Comparison of ENCODE assay signal across 13 mouse cellular contexts in genomic region chr6:52118903-52119635, GRCm38 (mm10). TPM values are rescaled to one million over a fixed set of nuclear protein-coding genes. Genes with fewer than 3 reads are reported as not detected.
A peak's percentile ranks its signal among the peaks of the same experiment; 100 is the strongest.
DNase-seq lines count a peak whose midpoint lies in the region; ATAC-seq and TF ChIP-seq lines count a peak whose summit lies in the region.
"Had no signal": no experiment of that assay in that cellular context is flagged by ENCODE, and none has a peak within 500 bp of the region (broad histone marks: within the 10 kb centered on the region; RNA-seq: fewer than 3 reads in every experiment).

No protein-coding gene starts in this region.

- no peak overlapping the region for H3K9ac ChIP-seq in forebrain, embryonic 11.5 days (ENCODE audit: low read length)
- H3K9ac ChIP-seq in neural tube, embryonic 15.5 days (replicated peaks) = no peak overlapping the region
- H3K9ac ChIP-seq in lung, postnatal 0 days (replicated peaks; ENCODE audit: low read depth) = no peak overlapping the region
- H3K9ac ChIP-seq: embryonic facial prominence, embryonic 15.5 days had no signal

- 0 out of 2 replicates have a peak overlapping the region, but pooled peaks have one; percentile 50 for H3K27ac ChIP-seq in forebrain, embryonic 11.5 days (ENCODE audit: low read depth, low read length)
- no peak overlapping the region for H3K27ac ChIP-seq in forebrain, embryonic 10.5 days
- H3K27ac ChIP-seq in neural tube, embryonic 15.5 days (replicated peaks) = 0 out of 2 replicates have a peak overlapping the region, but pooled peaks have one; percentile 54
- H3K27ac ChIP-seq in thymus, adult 2 months (ENCODE audit: control insufficient read depth, insufficient read depth, low read length) = no peak overlapping the region
- no peak overlapping the region for H3K27ac ChIP-seq in lung, postnatal 0 days (ENCODE audit: low read length)
- H3K27ac ChIP-seq: embryonic facial prominence, embryonic 15.5 days had no signal

- TF ChIP-seq EP300 in lung, postnatal 0 days (IDR thresholded peaks at IDR 0.05) = no peak

- H3K36me3 ChIP-seq in forebrain, embryonic 11.5 days (ENCODE audit: control insufficient read depth, insufficient read depth, low read length) = no peaks in the 10 kb centered on the region
- H3K36me3 ChIP-seq in forebrain, embryonic 10.5 days (replicated peaks) = no peaks in the 10 kb centered on the region
- no peaks in the 10 kb centered on the region for H3K36me3 ChIP-seq in neural tube, embryonic 15.5 days
- H3K36me3 ChIP-seq in thymus, adult 2 months (ENCODE audit: control insufficient read depth, insufficient read depth, low read length) = no peaks in the 10 kb centered on the region
- no peaks in the 10 kb centered on the region for H3K36me3 ChIP-seq in lung, postnatal 0 days (ENCODE audit: insufficient read depth, low read length)
- H3K36me3 ChIP-seq: embryonic facial prominence, embryonic 15.5 days had no signal

- TF ChIP-seq POLR2A in thymus, adult 2 months (IDR thresholded peaks at IDR 0.05; ENCODE audit: control insufficient read depth, extremely low read depth, insufficient read depth, low read length, poor library complexity) = no peak

- no peak overlapping the region for H3K4me3 ChIP-seq in forebrain, embryonic 11.5 days (ENCODE audit: low read depth, low read length)
- no peak overlapping the region for H3K4me3 ChIP-seq in forebrain, embryonic 10.5 days
- H3K4me3 ChIP-seq in neural tube, embryonic 15.5 days (replicated peaks) = no peak overlapping the region
- no peak overlapping the region for H3K4me3 ChIP-seq in thymus, adult 2 months (ENCODE audit: control insufficient read depth, insufficient read depth, low read length)
- no peak overlapping the region for H3K4me3 ChIP-seq in lung, postnatal 0 days (ENCODE audit: low read depth, low read length)
- H3K4me3 ChIP-seq: embryonic facial prominence, embryonic 15.5 days had no signal

- DNase-seq in forebrain, embryonic 11.5 days (ENCODE audit: low spot score) = no peak
- DNase-seq in forebrain, embryonic 10.5 days (ENCODE audit: extremely low spot score, low spot score) = no peak
- peak; percentile 38 to 51 for DNase-seq in right cerebral cortex, postnatal 10 days (ENCODE audit: low spot score in 2 of 2)
- no peak for DNase-seq in right cerebral cortex, postnatal 25 days
- DNase-seq in layer of hippocampus, postnatal 14 days (ENCODE audit: low spot score in 2 of 2) = peak; percentile 7 to 35
- no peak for DNase-seq in thymus, adult 2 months
- no peak for DNase-seq in lung, postnatal 0 days (ENCODE audit: low spot score)
- DNase-seq: kidney, adult 8-10 months; lung, postnatal 10 days had no signal

- no peaks in the 10 kb centered on the region for H3K4me1 ChIP-seq in forebrain, embryonic 11.5 days (replicated peaks; ENCODE audit: control insufficient read depth, insufficient read depth, low read length)
- H3K4me1 ChIP-seq in forebrain, embryonic 10.5 days = peaks cover 28% of the 10 kb centered on the region
- peaks cover 22% of the 10 kb centered on the region for H3K4me1 ChIP-seq in neural tube, embryonic 15.5 days
- H3K4me1 ChIP-seq in thymus, adult 2 months (replicated peaks; ENCODE audit: control insufficient read depth, insufficient read depth, low read length) = peaks cover 32% of the 10 kb centered on the region
- no peaks in the 10 kb centered on the region for H3K4me1 ChIP-seq in lung, postnatal 0 days (ENCODE audit: insufficient read depth, low read depth, low read length)

- H3K27me3 ChIP-seq in forebrain, embryonic 11.5 days (ENCODE audit: control insufficient read depth, insufficient read depth, low read length) = no peaks in the 10 kb centered on the region
- peaks cover 25% of the 10 kb centered on the region for H3K27me3 ChIP-seq in forebrain, embryonic 10.5 days (ENCODE audit: poor library complexity, severe bottlenecking)
- no peaks in the 10 kb centered on the region for H3K27me3 ChIP-seq in neural tube, embryonic 15.5 days (replicated peaks)
- H3K27me3 ChIP-seq in thymus, adult 2 months (ENCODE audit: control insufficient read depth, insufficient read depth, low read length) = no peaks in the 10 kb centered on the region
- H3K27me3 ChIP-seq in lung, postnatal 0 days (replicated peaks; ENCODE audit: insufficient read depth, low read length) = 0 out of 2 replicates have a peak, but pooled peaks cover 7% of the 10 kb centered on the region
- H3K27me3 ChIP-seq: embryonic facial prominence, embryonic 15.5 days had no signal

- ATAC-seq in forebrain, embryonic 11.5 days (replicated peaks; ENCODE audit: low FRiP score) = no peak
- ATAC-seq in neural tube, embryonic 15.5 days (ENCODE audit: low FRiP score) = peak; percentile 70; the same call in 1 of the 2 replicates
- ATAC-seq in lung, postnatal 0 days = no peak

- 39% methylated on average over 6 of the region's 6 CpGs for WGBS in forebrain, embryonic 11.5 days
- 58% methylated on average over 6 of the region's 6 CpGs for WGBS in forebrain, embryonic 10.5 days
- WGBS in neural tube, embryonic 15.5 days = 6% methylated on average over 6 of the region's 6 CpGs
- 67% methylated on average over 6 of the region's 6 CpGs for WGBS in thymus, adult 2 months
- 27% methylated on average over 6 of the region's 6 CpGs for WGBS in lung, postnatal 0 days

- no peak overlapping the region for H3K4me2 ChIP-seq in forebrain, embryonic 11.5 days (ENCODE audit: low read depth, low read length, severe bottlenecking)
- 0 out of 2 replicates have a peak overlapping the region, but pooled peaks have one; percentile 6 for H3K4me2 ChIP-seq in neural tube, embryonic 15.5 days
- H3K4me2 ChIP-seq in lung, postnatal 0 days (replicated peaks; ENCODE audit: low read depth, low read length) = no peak overlapping the region
- H3K4me2 ChIP-seq: embryonic facial prominence, embryonic 15.5 days had no signal

- no peaks in the 10 kb centered on the region for H3K9me3 ChIP-seq in forebrain, embryonic 11.5 days (ENCODE audit: control insufficient read depth, low read length)
- no peaks in the 10 kb centered on the region for H3K9me3 ChIP-seq in forebrain, embryonic 10.5 days
- no peaks in the 10 kb centered on the region for H3K9me3 ChIP-seq in neural tube, embryonic 15.5 days (replicated peaks)
- no peaks in the 10 kb centered on the region for H3K9me3 ChIP-seq in lung, postnatal 0 days (ENCODE audit: low read length)
- H3K9me3 ChIP-seq: embryonic facial prominence, embryonic 15.5 days had no signal

- no peak for TF ChIP-seq CTCF in thymus, adult 2 months (IDR thresholded peaks at IDR 0.05; ENCODE audit: borderline replicate concordance, control insufficient read depth, extremely low read depth, insufficient read depth, low read length, poor library complexity)
- no peak for TF ChIP-seq CTCF in lung, postnatal 0 days (IDR thresholded peaks at IDR 0.05)

RNA-seq across cellular contexts. Expression of gene Hoxa1, which starts 39.0 kb away (rescaled TPM):
- polyA plus RNA-seq in forebrain, embryonic 11.5 days (2014; fragmentation: Nextera tagmentation; extraction: Ambion mirVana) = 0.43 TPM in 1 of 2 replicates, not detected in the other
- polyA plus RNA-seq in forebrain, embryonic 10.5 days (2016; fragmentation: Nextera tagmentation; extraction: Ambion mirVana) = not detected in 2 replicates
- not detected for total RNA-seq in layer of hippocampus, postnatal 14 days (2021)
- polyA plus RNA-seq in neural tube, embryonic 15.5 days (2015; fragmentation: Nextera tagmentation; extraction: Ambion mirVana) = 1.1 and 1.3 TPM in 2 replicates
- polyA plus RNA-seq in thymus, adult 2 months (2012; rRNA removed) = 0.43 and 0.63 TPM in 2 replicates
- 0.65 and 1.0 TPM in 2 replicates for polyA plus RNA-seq in lung, postnatal 0 days (2015; fragmentation: Nextera tagmentation; extraction: Ambion mirVana)
- total RNA-seq: MEL; neutrophil, adult 5-6 weeks had no signal

RNA-seq across cellular contexts. Expression of gene Hoxa2, which starts 45.6 kb away (rescaled TPM):
- not detected in 2 replicates for polyA plus RNA-seq in forebrain, embryonic 11.5 days (2014; fragmentation: Nextera tagmentation; extraction: Ambion mirVana)
- not detected in 2 replicates for polyA plus RNA-seq in forebrain, embryonic 10.5 days (2016; fragmentation: Nextera tagmentation; extraction: Ambion mirVana)
- not detected for total RNA-seq in layer of hippocampus, postnatal 14 days (2021)
- polyA plus RNA-seq in neural tube, embryonic 15.5 days (2015; fragmentation: Nextera tagmentation; extraction: Ambion mirVana) = 7.2 and 12.0 TPM in 2 replicates
- 0.85 and 1.4 TPM in 2 replicates for polyA plus RNA-seq in thymus, adult 2 months (2012; rRNA removed)
- 7.2 and 8.2 TPM in 2 replicates for polyA plus RNA-seq in lung, postnatal 0 days (2015; fragmentation: Nextera tagmentation; extraction: Ambion mirVana)
- total RNA-seq: MEL; neutrophil, adult 5-6 weeks had no signal

RNA-seq across cellular contexts. Expression of gene 5730596B20Rik, which starts 58.2 kb away (rescaled TPM):
- not detected in 2 replicates for polyA plus RNA-seq in forebrain, embryonic 11.5 days (2014; fragmentation: Nextera tagmentation; extraction: Ambion mirVana)
- not detected in 2 replicates for polyA plus RNA-seq in forebrain, embryonic 10.5 days (2016; fragmentation: Nextera tagmentation; extraction: Ambion mirVana)
- total RNA-seq in layer of hippocampus, postnatal 14 days (2021) = not detected
- polyA plus RNA-seq in neural tube, embryonic 15.5 days (2015; fragmentation: Nextera tagmentation; extraction: Ambion mirVana) = 1.4 and 3.0 TPM in 2 replicates
- 0.04 TPM in 1 of 2 replicates, not detected in the other for polyA plus RNA-seq in thymus, adult 2 months (2012; rRNA removed)
- 1.5 and 1.6 TPM in 2 replicates for polyA plus RNA-seq in lung, postnatal 0 days (2015; fragmentation: Nextera tagmentation; extraction: Ambion mirVana)
- total RNA-seq: MEL; neutrophil, adult 5-6 weeks had no signal
- polyA plus RNA-seq: embryonic facial prominence, embryonic 15.5 days had no signal

Comparison
In these comparisons a context has a peak if more than half of its experiments do, and no peak if none do; other contexts are left out.
1. DNase-seq: peak in right cerebral cortex, postnatal 10 days (2 of 2) and layer of hippocampus, postnatal 14 days (2 of 2); none in forebrain, embryonic 11.5 days (single experiment), forebrain, embryonic 10.5 days (single experiment), right cerebral cortex, postnatal 25 days (single experiment), thymus, adult 2 months (single experiment) and lung, postnatal 0 days (single experiment).
2. H3K27ac ChIP-seq: peak in forebrain, embryonic 11.5 days (single experiment) and neural tube, embryonic 15.5 days (single experiment); none in forebrain, embryonic 10.5 days (single experiment), thymus, adult 2 months (single experiment) and lung, postnatal 0 days (single experiment).